Mouse (Mus musculus) limb, embryonic 15.5 days (tissue): ENCODE results near the gene Olfr524. TPM values are rescaled to one million over a fixed set of nuclear protein-coding genes. Genes with fewer than 3 reads are reported as not detected.

Experiments used
- ATAC-seq: fragments of 200-750 bp; cut with Nextera tagmentation; 2 replicates; pipeline ENCODE4 v1.8.0; 2017; ENCODE audit warnings: low read depth, moderate TSS enrichment; ENCODE audit not compliant: insufficient number of reproducible peaks, low FRiP score, low TSS enrichment
- H3K27ac ChIP-seq: fragments of 300-500 bp; sonication (generic); 2 replicates; pipeline ENCODE4 v1.5.1; 2015; ENCODE audit warnings: moderate library complexity, mild to moderate bottlenecking, inconsistent platforms
- H3K27me3 ChIP-seq: fragments of 300-500 bp; sonication (generic); 2 replicates; pipeline ENCODE4 v1.6.1; 2015; ENCODE audit warnings: inconsistent platforms
- H3K36me3 ChIP-seq: fragments of 300-500 bp; sonication (generic); 2 replicates; pipeline ENCODE4 v1.6.1; 2015; ENCODE audit warnings: inconsistent platforms
- H3K4me1 ChIP-seq: fragments of 300-500 bp; sonication (generic); 2 replicates; pipeline ENCODE4 v1.6.1; 2015; ENCODE audit warnings: inconsistent platforms
- H3K4me2 ChIP-seq: fragments of 300-500 bp; sonication (generic); 2 replicates; pipeline ENCODE4 v1.6.1; 2015; ENCODE audit warnings: mild to moderate bottlenecking, inconsistent platforms
- H3K4me3 ChIP-seq: fragments of 300-500 bp; sonication (generic); 2 replicates; pipeline ENCODE4 v1.5.1; 2015; ENCODE audit warnings: mild to moderate bottlenecking, inconsistent platforms
- H3K9ac ChIP-seq: fragments of 300-500 bp; sonication (generic); 2 replicates; pipeline ENCODE4 v1.6.1; 2015; ENCODE audit warnings: inconsistent platforms
- H3K9me3 ChIP-seq: fragments of 300-500 bp; sonication (generic); 2 replicates; pipeline ENCODE4 v1.6.1; 2016; ENCODE audit warnings: inconsistent platforms
- WGBS: fragments of 180-500 bp; shearing (Covaris S2); methylation state at CpG from one replicate; pipeline ENCODE4 v1.1.7; 2015; 5-methylcytosine and 5-hydroxymethylcytosine counted together
- polyA plus RNA-seq: library from polyadenylated mRNA; unstranded; fragments of >200 nt; fragmentation: Nextera tagmentation; extraction: Ambion mirVana; gene quantifications from 2 replicates; pipeline ENCODE4 v1.2.1, GENCODE M21; 2015

Gene Olfr524
- polyA plus RNA-seq, 1 experiment from 2014 or later = not detected

DNA sequence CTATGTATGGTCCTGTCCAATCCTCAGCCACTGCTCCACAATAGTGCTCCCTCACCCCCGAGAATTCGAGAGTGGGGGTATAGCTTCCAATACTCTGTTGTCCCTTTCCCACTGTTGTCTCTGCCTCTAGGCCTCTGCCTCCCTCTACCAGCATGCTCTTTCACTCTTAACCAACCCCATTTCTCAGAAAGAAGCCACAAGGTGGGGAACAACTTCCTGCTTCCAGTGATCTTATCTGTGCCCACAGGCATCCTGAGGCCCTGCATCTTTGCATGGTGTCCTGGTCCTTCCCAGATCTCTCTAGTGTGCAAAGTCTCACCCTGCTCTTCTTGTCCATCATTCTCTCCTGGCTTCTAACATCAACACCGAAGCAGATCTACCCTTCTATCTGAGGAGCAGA is 1.1 kb upstream of the Olfr524 start:
- WGBS = 73% methylated on average over 3 of the region's 3 CpGs
- no peak overlapping the region for H3K4me2 ChIP-seq
- no peaks in the 10 kb centered on the region for H3K4me1 ChIP-seq
- no peak overlapping the region for H3K27ac ChIP-seq
- no peaks in the 10 kb centered on the region for H3K9me3 ChIP-seq
- ATAC-seq = no peak
- no peak overlapping the region for H3K9ac ChIP-seq
- H3K4me3 ChIP-seq = no peak overlapping the region
- no peaks in the 10 kb centered on the region for H3K36me3 ChIP-seq
- no peaks in the 10 kb centered on the region for H3K27me3 ChIP-seq

DNA sequence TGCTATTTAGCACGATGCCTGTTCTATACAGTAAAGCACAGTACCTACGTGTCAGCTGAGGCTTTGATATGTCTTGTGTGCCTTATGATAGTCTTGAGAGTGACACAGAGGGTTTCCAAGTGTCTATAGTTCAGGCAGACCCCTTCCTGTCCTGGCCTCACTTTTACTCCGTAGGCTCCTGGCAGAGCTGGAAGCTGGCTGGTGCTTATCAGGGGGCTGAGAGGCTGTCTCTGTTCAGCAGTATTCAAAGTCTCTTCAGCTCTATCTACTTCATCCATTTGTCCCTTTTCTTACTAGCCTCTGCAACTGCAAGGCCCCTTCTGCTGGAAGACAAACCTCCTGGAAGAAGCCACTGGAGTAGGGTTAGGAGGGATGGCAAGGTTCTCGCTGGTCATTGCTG is 4.7 kb downstream of the Olfr524 start:
- H3K4me3 ChIP-seq = no peak overlapping the region
- H3K4me1 ChIP-seq = no peaks in the 10 kb centered on the region
- H3K36me3 ChIP-seq = no peaks in the 10 kb centered on the region
- no peak overlapping the region for H3K4me2 ChIP-seq
- no peaks in the 10 kb centered on the region for H3K9me3 ChIP-seq
- H3K9ac ChIP-seq = no peak overlapping the region
- ATAC-seq = no peak
- no peak overlapping the region for H3K27ac ChIP-seq
- no peaks in the 10 kb centered on the region for H3K27me3 ChIP-seq
- 86% methylated on average over 4 of the region's 4 CpGs for WGBS

DNA sequence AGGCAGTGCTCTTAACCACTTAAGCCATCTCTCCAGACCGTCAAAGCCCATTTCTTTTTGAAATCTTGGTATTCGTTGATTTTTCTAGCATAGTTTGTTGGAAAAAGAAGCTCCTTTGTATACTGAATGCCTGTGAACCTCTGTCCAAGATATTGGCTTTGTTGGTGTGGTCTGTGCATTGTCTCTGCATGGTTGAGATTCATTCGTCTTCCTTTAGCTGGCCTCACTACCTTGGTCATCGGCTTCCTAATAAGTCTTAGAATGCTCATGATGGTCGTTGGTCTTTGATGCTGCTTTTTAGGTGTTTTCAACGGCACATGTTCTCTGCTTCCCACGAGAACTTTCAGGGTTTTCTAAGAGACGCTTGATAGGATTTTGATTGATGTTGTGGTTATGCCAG is 9.8 kb downstream of the Olfr524 start:
- Histone ChIP-seq H3K36me3 (no peaks in the 10 kb centered on the region), H3K4me1 (no peaks in the 10 kb centered on the region), H3K9me3 (no peaks in the 10 kb centered on the region), H3K27ac (no peak overlapping the region), H3K9ac (no peak overlapping the region), H3K4me3 (no peak overlapping the region), H3K4me2 (no peak overlapping the region), H3K27me3 (no peaks in the 10 kb centered on the region)
- no peak for ATAC-seq
- WGBS = 77% methylated on average over 8 of the region's 8 CpGs

DNA sequence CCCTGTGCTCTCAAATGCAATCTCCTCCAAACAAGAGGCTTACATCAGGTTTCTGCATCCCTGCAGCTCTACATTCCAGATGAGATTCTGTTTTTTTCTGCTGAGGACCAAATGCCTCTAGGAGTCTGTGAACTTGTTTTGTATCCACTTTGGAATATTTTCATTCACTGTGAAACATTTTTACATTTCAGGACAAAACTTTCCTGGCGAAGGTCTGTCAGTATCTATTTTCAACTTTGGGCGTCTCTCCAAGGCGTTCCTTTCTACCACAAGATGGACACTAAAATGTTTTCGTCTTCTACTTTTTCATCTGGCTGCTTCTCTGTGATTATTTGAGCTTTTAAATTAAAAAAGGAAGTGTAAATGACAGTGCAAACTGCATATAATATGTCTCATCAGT is 11.7 kb downstream of the Olfr524 start:
- Histone ChIP-seq H3K4me3 (no peak overlapping the region), H3K36me3 (no peaks in the 10 kb centered on the region), H3K4me1 (no peaks in the 10 kb centered on the region), H3K27ac (no peak overlapping the region), H3K9me3 (no peaks in the 10 kb centered on the region), H3K9ac (no peak overlapping the region), H3K27me3 (no peaks in the 10 kb centered on the region), H3K4me2 (no peak overlapping the region)
- ATAC-seq = no peak
- 82% methylated on average over 4 of the region's 4 CpGs for WGBS

DNA sequence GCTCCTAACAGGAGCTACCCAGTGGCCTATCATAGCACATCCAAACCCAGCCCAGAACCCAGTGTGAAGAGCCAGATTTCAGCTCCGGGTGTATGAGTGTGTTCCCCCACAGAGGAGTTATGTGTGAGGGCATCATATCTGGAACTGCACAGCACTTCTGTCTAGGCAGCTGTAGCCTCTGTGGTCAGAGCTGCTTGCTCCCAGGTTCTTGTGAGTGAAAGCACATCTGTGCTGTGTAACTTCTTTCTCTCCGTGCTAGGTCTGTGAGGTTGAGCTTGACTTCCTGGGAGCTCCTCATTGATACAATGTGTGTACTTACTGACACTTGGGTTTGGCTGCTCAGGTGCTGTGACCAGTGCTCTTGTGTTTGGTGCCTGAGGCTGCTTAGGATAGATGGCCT is 12.9 kb downstream of the Olfr524 start:
- no peaks in the 10 kb centered on the region for H3K9me3 ChIP-seq
- no peak overlapping the region for H3K4me3 ChIP-seq
- H3K36me3 ChIP-seq = no peaks in the 10 kb centered on the region
- 79% methylated on average over 2 of the region's 2 CpGs for WGBS
- H3K4me2 ChIP-seq = no peak overlapping the region
- no peak for ATAC-seq
- H3K9ac ChIP-seq = no peak overlapping the region
- no peaks in the 10 kb centered on the region for H3K27me3 ChIP-seq
- no peaks in the 10 kb centered on the region for H3K4me1 ChIP-seq
- H3K27ac ChIP-seq = no peak overlapping the region

DNA sequence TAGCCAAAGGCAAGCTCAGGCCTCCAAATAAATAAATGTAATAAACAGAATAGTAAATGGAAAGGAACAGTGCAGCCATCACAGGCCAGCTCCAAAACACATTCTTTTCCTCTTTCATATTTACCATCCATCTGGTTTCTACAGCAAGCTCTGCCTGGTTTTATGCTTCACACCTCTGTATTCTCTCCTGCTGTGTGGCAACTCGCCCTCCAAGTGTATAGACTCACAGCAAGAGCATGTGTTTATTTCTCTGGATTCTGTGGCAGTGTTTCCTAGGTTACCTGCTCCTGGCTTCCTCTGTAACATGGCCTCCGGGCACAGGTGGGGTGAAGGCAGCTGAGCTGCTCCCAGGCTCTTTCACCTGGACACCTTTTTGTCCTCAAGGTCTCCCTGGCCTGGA is 13.3 kb downstream of the Olfr524 start:
- H3K36me3 ChIP-seq = no peaks in the 10 kb centered on the region
- no peak for ATAC-seq
- no peak overlapping the region for H3K4me2 ChIP-seq
- 50% methylated on average over 2 of the region's 2 CpGs for WGBS
- H3K27ac ChIP-seq = no peak overlapping the region
- no peaks in the 10 kb centered on the region for H3K4me1 ChIP-seq
- no peak overlapping the region for H3K4me3 ChIP-seq
- H3K9ac ChIP-seq = no peak overlapping the region
- no peaks in the 10 kb centered on the region for H3K9me3 ChIP-seq
- H3K27me3 ChIP-seq = no peaks in the 10 kb centered on the region

DNA sequence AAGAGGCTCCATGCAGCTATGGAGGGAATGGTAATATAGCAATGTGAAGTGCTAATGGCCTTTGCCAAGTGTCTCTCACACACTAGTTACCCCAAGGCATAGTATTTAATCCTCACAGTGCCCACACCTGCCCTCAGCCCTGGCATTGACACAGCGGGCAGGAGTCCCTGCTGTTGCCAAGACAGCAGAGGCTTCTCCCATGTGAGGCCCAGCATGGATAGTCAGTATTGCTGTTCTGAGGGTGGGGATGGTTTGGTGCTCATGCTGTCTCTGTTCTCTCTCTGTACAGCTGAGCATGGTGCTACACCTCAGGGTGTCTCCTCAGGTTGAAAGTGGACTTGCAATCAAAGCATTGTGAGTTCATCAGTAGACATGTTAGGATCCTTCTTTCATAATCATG is 15.3 kb downstream of the Olfr524 start:
- Histone ChIP-seq H3K27ac (no peak overlapping the region), H3K4me1 (no peaks in the 10 kb centered on the region), H3K4me2 (no peak overlapping the region), H3K4me3 (no peak overlapping the region), H3K27me3 (no peaks in the 10 kb centered on the region), H3K9ac (no peak overlapping the region), H3K36me3 (no peaks in the 10 kb centered on the region), H3K9me3 (no peaks in the 10 kb centered on the region)
- no peak for ATAC-seq
- 97% methylated on average over 1 of the region's 1 CpGs for WGBS

DNA sequence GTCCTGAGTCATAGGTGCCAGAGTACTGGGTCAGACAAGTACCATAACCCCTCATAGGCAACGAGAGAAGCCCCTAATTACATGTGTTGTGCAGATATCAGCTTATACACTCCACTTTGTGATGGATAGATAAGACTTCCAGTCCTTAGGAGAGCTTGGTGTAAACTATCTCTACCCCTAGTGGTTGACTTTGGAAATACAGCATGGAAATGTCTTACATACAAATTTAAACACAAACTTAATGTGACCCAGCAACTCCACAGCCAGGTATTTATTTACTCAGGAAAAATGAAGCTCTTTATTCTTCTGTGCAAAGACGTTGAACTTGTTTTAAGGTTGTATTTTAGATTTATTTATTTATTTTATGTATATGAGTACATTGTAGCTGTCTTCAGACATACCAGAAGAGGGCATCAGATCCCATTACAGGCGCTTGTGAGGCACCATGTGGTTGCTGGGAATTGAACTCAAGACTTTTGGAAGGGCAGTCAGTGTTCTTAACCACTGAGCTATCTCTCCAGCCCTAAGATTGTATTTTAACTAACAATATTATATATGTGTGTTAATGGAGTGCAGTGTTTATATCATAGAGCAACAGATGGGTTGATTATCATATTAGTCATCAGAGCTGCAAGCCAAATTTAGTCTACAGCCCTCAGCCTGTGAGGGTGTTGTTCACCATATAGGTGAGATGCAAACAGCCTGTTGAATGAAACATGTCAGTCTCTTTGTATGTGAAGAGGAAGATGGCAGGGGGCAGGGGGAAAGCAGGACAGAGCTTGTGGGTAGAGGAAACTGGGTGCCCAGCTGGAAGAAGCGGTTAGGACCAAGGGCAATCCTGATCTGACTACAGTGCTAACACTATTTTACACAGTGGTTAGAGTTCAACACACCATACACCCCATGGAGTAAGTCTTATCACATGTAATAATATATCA is 17.1 kb downstream of the Olfr524 start:
- ATAC-seq = no peak
- Histone ChIP-seq H3K27me3 (no peaks in the 10 kb centered on the region), H3K27ac (no peak overlapping the region), H3K36me3 (no peaks in the 10 kb centered on the region), H3K9ac (no peak overlapping the region), H3K4me1 (no peaks in the 10 kb centered on the region), H3K9me3 (no peaks in the 10 kb centered on the region), H3K4me3 (no peak overlapping the region), H3K4me2 (no peak overlapping the region)
- 57% methylated on average over 4 of the region's 4 CpGs for WGBS

DNA sequence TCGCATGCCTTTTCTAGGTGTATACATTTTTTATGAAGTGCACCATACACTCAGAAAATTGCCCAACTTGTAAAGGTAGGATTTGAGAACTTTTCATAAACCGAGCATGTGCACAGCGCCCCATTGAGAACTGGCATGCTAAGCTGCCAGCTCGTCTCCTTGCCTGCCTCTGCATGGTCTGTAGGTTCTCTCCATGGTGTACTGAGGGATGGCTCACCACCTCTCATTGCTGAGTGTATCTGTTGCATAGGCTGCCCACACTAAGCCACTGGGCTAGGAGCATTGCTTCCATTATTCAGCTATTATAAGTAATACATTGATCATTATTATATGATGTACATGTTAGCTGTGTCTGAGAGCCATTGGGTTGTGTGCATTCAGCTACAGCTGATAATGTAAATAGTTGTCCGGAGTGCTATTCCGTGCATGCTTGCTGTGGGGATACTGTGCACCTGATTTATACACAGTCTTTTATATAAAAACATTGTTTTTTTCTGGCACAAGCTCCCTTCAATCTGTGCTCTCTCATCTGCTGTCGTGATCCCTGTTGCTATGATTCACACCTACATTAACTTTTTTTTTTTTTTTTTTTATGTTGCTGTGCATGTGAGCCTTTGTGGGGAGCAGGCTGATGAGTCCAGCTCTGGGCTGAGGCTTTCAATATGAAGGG is 17.9 kb downstream of the Olfr524 start:
- no peak overlapping the region for H3K9ac ChIP-seq
- H3K36me3 ChIP-seq = no peaks in the 10 kb centered on the region
- H3K27ac ChIP-seq = no peak overlapping the region
- no peaks in the 10 kb centered on the region for H3K4me1 ChIP-seq
- no peak overlapping the region for H3K4me3 ChIP-seq
- no peak overlapping the region for H3K4me2 ChIP-seq
- no peak for ATAC-seq
- 78% methylated on average over 7 of the region's 7 CpGs for WGBS
- H3K27me3 ChIP-seq = no peaks in the 10 kb centered on the region
- no peaks in the 10 kb centered on the region for H3K9me3 ChIP-seq

DNA sequence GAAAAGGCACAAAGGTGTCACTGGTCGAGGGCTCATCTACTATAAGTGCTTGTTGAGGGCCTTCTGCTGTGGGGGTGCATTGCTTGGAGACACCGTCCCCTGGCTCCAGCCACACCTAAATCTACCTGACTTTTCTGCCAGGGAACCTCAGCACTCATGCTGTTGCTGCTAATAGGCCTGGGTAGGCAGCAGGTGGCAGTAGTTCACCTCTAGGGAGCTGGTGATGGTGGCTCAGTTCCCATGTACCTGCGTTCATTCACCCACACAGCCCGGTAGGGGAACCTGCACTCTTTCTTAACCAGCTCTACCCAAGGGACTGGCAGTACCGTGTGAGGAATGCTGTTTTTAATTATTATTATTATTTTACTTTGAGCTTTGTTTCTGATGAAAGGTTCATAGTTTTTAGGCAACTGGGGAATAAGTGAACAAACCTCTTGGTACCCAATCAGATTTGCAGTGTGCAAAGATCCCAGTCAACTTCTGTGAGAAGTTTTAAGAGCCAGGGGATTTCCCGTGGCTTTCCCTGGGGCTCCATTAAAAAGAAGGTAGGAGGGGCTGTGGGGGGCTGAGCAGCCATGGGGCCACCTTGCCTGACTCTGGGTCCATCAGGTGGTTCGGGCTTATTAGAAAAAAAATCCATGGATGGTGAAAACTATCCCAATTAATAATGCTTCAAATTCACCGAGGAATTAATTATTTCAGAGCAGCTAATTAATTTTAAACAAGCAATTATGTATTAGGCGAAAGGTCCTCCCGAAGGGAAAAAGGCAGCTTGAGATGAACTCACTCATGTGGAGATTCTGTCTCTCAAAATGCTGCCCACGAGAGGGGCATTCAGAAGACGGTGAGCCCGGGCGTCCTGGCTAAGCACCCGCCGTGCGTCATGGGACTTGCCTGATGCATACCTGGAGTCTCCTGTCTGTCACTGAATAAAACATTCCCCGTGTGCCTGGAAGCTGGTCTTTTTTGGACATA is 18.8 kb downstream of the Olfr524 start:
- no peaks in the 10 kb centered on the region for H3K9me3 ChIP-seq
- ATAC-seq = no peak
- WGBS = 57% methylated on average over 18 of the region's 18 CpGs
- H3K36me3 ChIP-seq = no peaks in the 10 kb centered on the region
- H3K4me3 ChIP-seq = no peak overlapping the region
- no peak overlapping the region for H3K27ac ChIP-seq
- no peaks in the 10 kb centered on the region for H3K4me1 ChIP-seq
- no peak overlapping the region for H3K4me2 ChIP-seq
- no peak overlapping the region for H3K9ac ChIP-seq
- no peaks in the 10 kb centered on the region for H3K27me3 ChIP-seq

DNA sequence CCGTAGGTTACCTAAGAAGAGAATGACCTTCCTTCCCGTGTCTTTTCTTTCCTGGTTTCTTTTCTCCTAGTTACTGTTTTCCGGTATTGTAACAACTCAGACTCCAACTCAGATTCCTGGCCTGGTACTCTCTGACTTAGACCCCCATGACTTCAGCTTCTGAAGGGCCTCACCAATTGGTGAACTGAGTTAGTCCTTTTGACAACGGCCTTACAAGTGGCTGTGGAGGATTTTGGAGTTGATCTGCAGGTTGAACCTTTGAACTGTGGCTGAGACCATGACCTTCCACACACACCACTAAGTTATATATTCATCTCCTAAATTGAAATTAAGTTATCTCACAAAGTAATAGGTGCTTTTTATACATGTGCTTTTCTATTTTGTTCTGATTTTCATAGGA is 21.6 kb downstream of the Olfr524 start:
- no peak overlapping the region for H3K4me2 ChIP-seq
- 84% methylated on average over 4 of the region's 4 CpGs for WGBS
- H3K27ac ChIP-seq = no peak overlapping the region
- no peaks in the 10 kb centered on the region for H3K27me3 ChIP-seq
- ATAC-seq = no peak
- no peaks in the 10 kb centered on the region for H3K9me3 ChIP-seq
- H3K36me3 ChIP-seq = no peaks in the 10 kb centered on the region
- H3K4me3 ChIP-seq = no peak overlapping the region
- H3K4me1 ChIP-seq = no peaks in the 10 kb centered on the region
- no peak overlapping the region for H3K9ac ChIP-seq
